9 mouse cellular contexts compared by ENCODE assay signal in the genomic region with DNA sequence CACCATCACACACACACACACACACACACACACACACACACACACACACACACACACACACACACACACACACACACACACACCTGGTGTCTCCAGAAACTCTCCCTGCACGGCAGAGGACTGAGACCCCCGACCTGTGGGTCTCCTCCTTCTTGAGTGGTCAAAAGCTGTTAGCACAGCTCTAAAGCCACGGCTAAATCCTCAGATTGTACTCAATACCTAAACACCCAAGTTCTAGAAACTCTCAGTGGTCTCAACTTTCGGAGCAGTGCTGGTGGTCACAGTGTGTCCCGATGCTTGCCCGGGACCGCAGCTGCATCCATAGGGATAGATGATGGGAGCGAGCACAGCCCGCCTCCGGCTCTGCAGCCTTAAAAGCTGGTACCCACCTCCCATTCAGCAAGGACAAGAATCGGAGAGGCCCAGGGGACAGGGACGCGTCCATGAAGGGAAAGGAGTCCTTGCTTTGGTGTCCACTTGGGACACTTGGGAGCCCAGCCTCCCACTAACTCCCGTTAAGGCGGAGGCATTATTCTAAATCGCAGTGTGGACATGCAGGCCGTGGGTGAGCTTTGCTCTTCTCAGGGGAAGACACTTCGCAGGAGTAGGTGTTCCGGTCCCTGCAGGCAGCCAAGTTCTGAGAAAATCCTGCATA. TPM values are rescaled to one million over a fixed set of nuclear protein-coding genes. Genes with fewer than 3 reads are reported as not detected.
A peak's percentile ranks its signal among the peaks of the same experiment; 100 is the strongest.
DNase-seq lines count a peak whose midpoint lies in the region; ATAC-seq and TF ChIP-seq lines count a peak whose summit lies in the region.
"Had no signal": no experiment of that assay in that cellular context is flagged by ENCODE, and none has a peak within 500 bp of the region (broad histone marks: within the 10 kb centered on the region; RNA-seq: fewer than 3 reads in every experiment).

No protein-coding gene starts in this region.

- H3K27me3 ChIP-seq in lung, embryonic 14.5 days (ENCODE audit: insufficient read depth, low read length), result peaks cover 85% of the 10 kb centered on the region
- H3K27me3 ChIP-seq in forebrain, embryonic 13.5 days, result peaks cover 11% of the 10 kb centered on the region; the same call in 1 of the 2 replicates
- H3K27me3 ChIP-seq in midbrain, embryonic 10.5 days (ENCODE audit: low read depth, poor library complexity, severe bottlenecking), result peaks cover 98% of the 10 kb centered on the region

- no peak overlapping the region for H3K4me2 ChIP-seq in lung, embryonic 14.5 days
- peak overlapping the region; percentile 61 for H3K4me2 ChIP-seq in forebrain, embryonic 13.5 days

- DNase-seq in lung, embryonic 14.5 days, result peak; percentile 8
- no peak for DNase-seq in lung, adult 18-20 months
- DNase-seq in midbrain, embryonic 10.5 days (ENCODE audit: low spot score), result peak; percentile 66
- no peak for DNase-seq in spleen, postnatal 36 days (ENCODE audit: low spot score in 2 of 2)
- no peak for DNase-seq in spleen, postnatal 14 days (ENCODE audit: low spot score in 2 of 2)
- DNase-seq in layer of hippocampus, postnatal 25 days (ENCODE audit: extremely low spot score in 1 of 2, low spot score in 1 of 2), result no peak

- no peak overlapping the region for H3K9ac ChIP-seq in lung, embryonic 14.5 days
- peak overlapping the region; percentile 50 for H3K9ac ChIP-seq in forebrain, embryonic 13.5 days

- TF ChIP-seq CTCF in lung, embryonic 14.5 days (IDR thresholded peaks at IDR 0.05; ENCODE audit: low read depth), result no peak

- no peak overlapping the region for H3K4me3 ChIP-seq in lung, embryonic 14.5 days (ENCODE audit: low read depth, low read length)
- no peak overlapping the region for H3K4me3 ChIP-seq in forebrain, embryonic 13.5 days
- peak overlapping the region; percentile 49 for H3K4me3 ChIP-seq in midbrain, embryonic 10.5 days

- no peaks in the 10 kb centered on the region for H3K36me3 ChIP-seq in lung, embryonic 14.5 days (ENCODE audit: insufficient read depth)
- no peaks in the 10 kb centered on the region for H3K36me3 ChIP-seq in forebrain, embryonic 13.5 days (ENCODE audit: poor library complexity, severe bottlenecking)
- H3K36me3 ChIP-seq in midbrain, embryonic 10.5 days, result no peaks in the 10 kb centered on the region

- WGBS in lung, embryonic 14.5 days, result 2% methylated on average over 19 of the region's 19 CpGs
- 2% methylated on average over 19 of the region's 19 CpGs for WGBS in forebrain, embryonic 13.5 days
- WGBS in midbrain, embryonic 10.5 days, result under 1% methylated on average over 19 of the region's 19 CpGs

- no peak for ATAC-seq in lung, embryonic 14.5 days (ENCODE audit: insufficient read depth)
- no peak for ATAC-seq in forebrain, embryonic 13.5 days

- H3K27ac ChIP-seq in lung, embryonic 14.5 days (ENCODE audit: low read depth), result no peak overlapping the region
- H3K27ac ChIP-seq in forebrain, embryonic 13.5 days, result peak overlapping the region; percentile 92
- H3K27ac ChIP-seq in midbrain, embryonic 10.5 days (replicated peaks), result peak overlapping the region; percentile 89
- H3K27ac ChIP-seq: heart, adult 2 months had no signal

- H3K4me1 ChIP-seq in lung, embryonic 14.5 days (ENCODE audit: insufficient read depth), result 0 out of 2 replicates have a peak, but pooled peaks cover 4% of the 10 kb centered on the region
- H3K4me1 ChIP-seq in forebrain, embryonic 13.5 days, result peaks cover 70% of the 10 kb centered on the region
- H3K4me1 ChIP-seq in midbrain, embryonic 10.5 days, result peaks cover 95% of the 10 kb centered on the region

- no peaks in the 10 kb centered on the region for H3K9me3 ChIP-seq in lung, embryonic 14.5 days (ENCODE audit: low read depth, low read length)
- no peaks in the 10 kb centered on the region for H3K9me3 ChIP-seq in forebrain, embryonic 13.5 days (replicated peaks)
- H3K9me3 ChIP-seq in midbrain, embryonic 10.5 days (replicated peaks), result no peaks in the 10 kb centered on the region
- H3K9me3 ChIP-seq: megakaryocyte, embryonic 14.5 days had no signal

RNA-seq across cellular contexts. Expression of a gene that starts 2.7 kb away (rescaled TPM):
- 0.11 and 0.13 TPM in 2 replicates for polyA plus RNA-seq in lung, embryonic 14.5 days (2014; fragmentation: Nextera tagmentation; extraction: Ambion mirVana)
- polyA plus RNA-seq in forebrain, embryonic 13.5 days (2015; fragmentation: Nextera tagmentation; extraction: Ambion mirVana), result 10.0 and 12.8 TPM in 2 replicates
- 3.0 and 4.7 TPM in 2 replicates for polyA plus RNA-seq in midbrain, embryonic 10.5 days (2016; fragmentation: Nextera tagmentation; extraction: Ambion mirVana)
- total RNA-seq in layer of hippocampus, postnatal 25 days (2021), result 1 to 10 TPM; 7.5 to 8.6 TPM
- total RNA-seq: heart, adult 2 months had no signal
- polyA plus RNA-seq: heart, adult 2 months had no signal

Comparison
In these comparisons a context has a peak if more than half of its experiments do, and no peak if none do; other contexts are left out.
1. DNase-seq: peak in lung, embryonic 14.5 days (single experiment) and midbrain, embryonic 10.5 days (single experiment); none in lung, adult 18-20 months (0 of 2), spleen, postnatal 36 days (0 of 2), spleen, postnatal 14 days (0 of 2) and layer of hippocampus, postnatal 25 days (0 of 2).